Mouse (Mus musculus): ENCODE results near the gene Tex13c2.
A peak's percentile ranks its signal among the peaks of the same experiment; 100 is the strongest.

Gene Tex13c2

DNA sequence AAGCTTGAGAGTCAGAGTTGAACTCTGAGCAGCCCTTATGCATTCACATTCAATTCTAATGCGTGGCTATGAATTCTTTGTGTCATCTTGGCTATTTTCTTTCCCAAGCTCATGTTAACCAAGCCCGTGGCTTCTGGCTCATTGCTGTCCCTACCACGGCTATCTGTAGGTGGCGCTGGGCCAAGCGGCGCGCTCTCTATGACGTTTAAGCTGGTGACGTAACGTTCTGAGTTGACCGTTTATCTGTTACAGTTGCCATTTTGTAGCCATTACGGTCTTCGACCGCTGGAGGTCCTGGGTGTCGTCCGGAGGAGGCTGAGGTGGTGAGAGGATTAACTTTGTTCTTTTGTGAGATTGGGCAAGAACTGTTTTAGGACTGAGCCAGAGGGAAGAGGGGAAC is at the start of gene Tex13c2:
Gene Tex13c2, plus strand, starts transcription at position 246 of the 400 bp plus-strand sequence.
- DNase-seq (ENCODE audit: low read depth, low spot score), result no peak

- DNase-seq (ENCODE audit: low read depth, low spot score), result no peak
Observed at GRCm38 (mm10) chrX:42450305-42450704, 39.2 kb upstream of the Tex13c2 start.

DNA sequence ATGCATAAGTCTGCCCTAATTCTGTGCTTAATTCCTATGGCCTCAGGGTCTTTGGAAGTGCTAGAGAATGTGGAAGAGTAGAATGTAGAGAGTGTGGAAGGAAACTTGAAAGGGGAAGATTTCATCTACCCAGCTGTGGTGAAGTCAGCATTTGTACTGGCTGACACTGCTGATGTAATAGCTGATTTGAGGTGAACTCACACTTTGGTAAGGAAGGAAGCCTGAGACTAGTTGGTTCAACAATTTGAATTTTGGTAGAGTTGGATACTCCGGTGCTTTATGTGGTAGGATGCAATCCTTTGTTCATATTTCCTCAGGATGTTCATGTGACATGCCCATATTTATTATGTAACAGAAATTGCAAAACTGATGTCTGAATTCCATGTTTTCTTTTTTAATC is 36.5 kb upstream of the Tex13c2 start:
- DNase-seq (ENCODE audit: low read depth, low spot score), result no peak

- DNase-seq (ENCODE audit: low read depth, low spot score), result no peak
Observed at GRCm38 (mm10) chrX:42454533-42454932, 35.0 kb upstream of the Tex13c2 start.

- DNase-seq (ENCODE audit: low read depth, low spot score), result no peak
Observed at GRCm38 (mm10) chrX:42490336-42490735, 845 bp downstream of the Tex13c2 start.

GRCm38 (mm10) chrX:42500538-42500937 is 11.0 kb downstream of the Tex13c2 start:
- no peak for DNase-seq (ENCODE audit: low read depth, low spot score)

GRCm38 (mm10) chrX:42502291-42503043 is 13.0 kb downstream of the Tex13c2 start, which contains the start of gene Sh2d1a:
Gene Sh2d1a (plus strand): TSS chrX:42502453.
- DNase-seq (ENCODE audit: low read depth, low spot score), result no peak

GRCm38 (mm10) chrX:42511105-42511504 is 21.6 kb downstream of the Tex13c2 start:
- no peak for DNase-seq (ENCODE audit: low read depth, low spot score)

- peak; percentile 6 for DNase-seq (ENCODE audit: low read depth, low spot score)
Observed at GRCm38 (mm10) chrX:42512567-42512966, 23.1 kb downstream of the Tex13c2 start.

DNA sequence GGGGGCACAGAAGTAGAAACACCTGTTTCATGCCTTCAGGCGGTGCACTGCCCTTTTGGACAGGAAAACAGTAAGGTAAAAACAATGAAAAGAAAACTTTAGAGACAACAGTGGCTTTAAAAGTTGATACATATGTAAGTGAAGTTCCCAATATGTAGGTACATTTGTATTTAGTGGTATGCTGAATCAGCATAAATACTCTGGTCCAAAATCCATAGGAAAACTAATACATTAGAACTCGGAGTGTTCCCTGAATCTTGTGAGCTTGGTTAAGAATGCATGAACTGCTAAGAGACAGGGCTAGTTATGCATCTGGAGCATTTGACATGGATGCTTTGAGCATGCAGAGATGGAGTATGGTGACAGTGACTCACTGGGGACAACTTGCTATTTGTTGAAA is 33.4 kb downstream of the Tex13c2 start:
- DNase-seq (ENCODE audit: low read depth, low spot score), result no peak

DNA sequence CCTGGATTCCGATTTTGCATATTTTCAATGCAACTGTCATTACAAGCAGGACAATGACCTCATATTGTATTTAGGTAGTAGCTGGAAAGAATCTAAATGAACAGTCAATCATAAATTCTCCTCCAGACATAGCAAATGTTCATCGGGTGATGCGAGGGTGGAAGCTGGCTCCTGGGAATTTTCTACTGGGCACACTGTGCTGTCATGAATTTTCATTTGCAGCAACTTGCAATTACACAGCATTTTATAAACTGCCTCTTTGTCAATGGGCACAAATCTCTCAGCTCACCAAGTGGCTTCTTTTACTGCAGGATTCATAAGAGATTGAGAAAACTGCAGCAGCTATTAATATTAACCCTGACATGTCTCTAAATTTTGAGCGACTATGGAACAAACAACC is 41.2 kb downstream of the Tex13c2 start:
- DNase-seq (ENCODE audit: low read depth, low spot score), result no peak

DNA sequence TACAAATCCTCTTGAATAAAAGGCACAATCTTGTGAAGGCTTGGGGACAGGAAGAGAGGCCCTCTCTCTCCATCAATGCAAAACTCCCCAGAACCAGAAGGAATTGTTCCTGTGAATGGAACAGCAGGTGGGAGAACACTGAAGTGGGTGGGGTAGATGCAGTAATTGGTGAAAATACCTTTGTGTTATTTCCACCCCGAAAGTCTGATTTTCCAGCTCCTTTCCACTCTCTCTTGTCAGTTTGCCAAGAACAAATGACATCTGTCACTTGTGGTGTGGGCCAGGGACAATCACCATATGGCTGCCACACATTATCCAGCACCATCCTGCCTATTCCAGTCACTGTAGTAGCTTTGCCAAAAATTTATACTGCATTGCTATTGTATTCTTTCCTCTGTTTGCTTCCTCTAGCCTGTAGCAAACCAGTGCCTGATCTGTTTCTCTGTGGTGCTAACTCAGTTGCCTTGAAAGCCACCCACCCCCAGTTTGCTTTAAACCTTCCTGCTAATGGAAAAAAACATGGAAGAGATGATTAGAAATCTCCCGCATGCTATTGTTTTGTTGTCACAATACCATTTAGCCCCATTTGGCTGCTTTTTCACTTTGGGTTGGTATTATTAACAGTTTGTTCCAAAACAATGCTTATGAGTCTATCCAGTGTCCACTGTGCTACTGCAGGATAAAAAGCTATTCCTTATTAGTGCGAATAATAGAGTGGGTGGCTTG is 50.7 kb downstream of the Tex13c2 start:
- DNase-seq (ENCODE audit: low read depth, low spot score), result no peak

DNA sequence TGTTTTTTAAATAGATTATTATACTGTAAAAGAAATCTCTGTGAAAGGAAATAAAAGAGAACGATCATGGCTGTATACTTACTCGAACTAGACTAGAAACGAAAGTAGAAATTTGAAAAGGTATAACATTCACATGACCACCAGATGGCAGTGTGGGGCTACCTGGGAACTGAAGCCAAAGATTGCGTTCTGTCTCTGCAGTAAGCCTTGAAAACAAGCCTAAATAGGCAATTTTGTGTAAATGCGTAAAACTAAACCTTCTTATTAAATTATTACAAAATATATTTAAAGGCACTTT is 51.2 kb downstream of the Tex13c2 start:
- DNase-seq (ENCODE audit: low read depth, low spot score), result peak; percentile 58

Data from mesoderm, embryonic 11.5 days (tissue).